Mouse (Mus musculus): ENCODE results near the gene Cetn3.

GRCm38 (mm10) chr13:81836386-81837177 lies 53.7 kb downstream of the Cetn3 start:
- TF ChIP-seq HCFC1 (IDR thresholded peaks at IDR 0.05; ENCODE audit: low read depth, low read length) (no peak), MYC (IDR thresholded peaks at IDR 0.05; ENCODE audit: low read depth, low read length) (no peak), CHD1 (IDR thresholded peaks at IDR 0.05; ENCODE audit: low read depth, low read length) (no peak), GABPA (IDR thresholded peaks at IDR 0.05; ENCODE audit: insufficient replicate concordance, low read depth, low read length) (no peak), CTCF (conservative IDR thresholded peaks at IDR 0.05 in 1 of 2, IDR thresholded peaks at IDR 0.05 in 1 of 2; ENCODE audit: low read depth in 2 of 2, low read length in 2 of 2) (no peak), NELFE (IDR thresholded peaks at IDR 0.05; ENCODE audit: low read depth, low read length) (no peak), KAT2A (IDR thresholded peaks at IDR 0.05; ENCODE audit: insufficient replicate concordance, low read length) (no peak), JUND (conservative IDR thresholded peaks at IDR 0.05; ENCODE audit: low read depth, low read length) (no peak), POLR2A (IDR thresholded peaks at IDR 0.05; ENCODE audit: low read depth, low read length) (no peak), CHD2 (IDR thresholded peaks at IDR 0.05; ENCODE audit: low read length) (no peak)
